Mouse (Mus musculus) Patski (cell line): ENCODE data around the gene Prrt1. TPM values are rescaled to one million over a fixed set of nuclear protein-coding genes. Genes with fewer than 3 reads are reported as not detected.

Source experiments
- ATAC-seq: fragments of 100-300 bp; one replicate; pipeline ENCODE4 v1.8.0; 2021
- CTCF ChIA-PET: fragments of 350-600 bp; sonication (Branson Sonifier 250); formaldehyde crosslinking; loops from one replicate; lab custom pipeline; 2022; ENCODE audit warnings: inconsistent platforms; lab: Charles Lee
- POLR2A ChIA-PET: fragments of 350-600 bp; sonication (Branson Sonifier 250); formaldehyde crosslinking; loops from one replicate; lab custom pipeline; 2022; ENCODE audit warnings: antibody characterized with exemption, inconsistent platforms; lab: Charles Lee
- DNase-seq: peaks from one replicate; pipeline ENCODE4 v3.0.0-alpha.2; 2011; ENCODE audit warnings: low read depth, low spot score
- H3K27me3 ChIP-seq: fragments of 371-371 bp; one replicate; pipeline ENCODE4 v1.5.1; 2021
- CTCF ChIP-seq: fragments of 100-300 bp; IDR thresholded peaks from one replicate; pipeline ENCODE4 v1.5.1; 2021
- in situ Hi-C: fragments of 300-500 bp; cut with MboI; formaldehyde crosslinking; loops from 3 replicates; pipeline ENCODE4 v1.11.1; 2018; ENCODE audit warnings: low pct_unique_long_range_greater_than_20kb, mixed read lengths
- polyA plus RNA-seq: library from polyadenylated mRNA; unstranded; gene quantifications from one replicate; pipeline ENCODE4 v1.2.3, GENCODE M21; 2021

Prrt1 gene
- polyA plus RNA-seq, 1 experiment from 2014 or later: 6.7 TPM

GRCm38 (mm10) chr17:34611050-34611449 is 18.3 kb upstream of the Prrt1 start:
- POLR2A ChIA-PET: no interaction called here
- no peaks in the 10 kb centered on the region for H3K27me3 ChIP-seq
- TF ChIP-seq CTCF: no peak
- CTCF ChIA-PET: no interaction called here
- ATAC-seq: no peak
- in situ Hi-C loops: no loop called here
- no peak for DNase-seq

GRCm38 (mm10) chr17:34613054-34613645 is 16.2 kb upstream of the Prrt1 start:
- ChIA-PET POLR2A (interaction anchor here (0.7 kb wide), 1 partner anchor 220 kb away, joined by 3 read pairs; no protein-coding TSS in a partner anchor), CTCF (no interaction called here)
- ATAC-seq (no peak), DNase-seq (no peak)
- H3K27me3 ChIP-seq: no peaks in the 10 kb centered on the region
- no peak for TF ChIP-seq CTCF
- in situ Hi-C loops: no loop called here

GRCm38 (mm10) chr17:34613830-34614229 is 15.5 kb upstream of the Prrt1 start:
- DNase-seq: no peak
- no peak for TF ChIP-seq CTCF
- ATAC-seq: no peak
- POLR2A ChIA-PET: no interaction called here
- CTCF ChIA-PET: interaction anchor here (1.1 kb wide), 1 partner anchor 11 kb away, joined by 3 read pairs; the partner anchor contains the start of gene Rnf5
- H3K27me3 ChIP-seq: no peaks in the 10 kb centered on the region
- in situ Hi-C loops: no loop called here

GRCm38 (mm10) chr17:34615871-34616270 is 13.5 kb upstream of the Prrt1 start, which contains the start of gene Egfl8:
TSS of gene Egfl8 (minus strand) at chr17:34615971.
- DNase-seq: no peak
- in situ Hi-C loops: no loop called here
- ChIA-PET CTCF (no interaction called here), POLR2A (no interaction called here)
- no peaks in the 10 kb centered on the region for H3K27me3 ChIP-seq
- ATAC-seq: no peak
- TF ChIP-seq CTCF: no peak

- in situ Hi-C loops: no loop called here
- no peaks in the 10 kb centered on the region for H3K27me3 ChIP-seq
- POLR2A ChIA-PET: interaction anchor here (1.3 to 2.1 kb wide), 2 partner anchors 14 to 22 kb away, joined by 5 to 7 read pairs; partner anchors contain the start of gene Agpat1
- CTCF ChIA-PET: interaction anchor here (0.6 to 2.2 kb wide), 6 partner anchors 9 to 33 kb away, joined by 3 to 13 read pairs (median 4); partner anchors contain the start of genes Agpat1, Atf6b and Ppt2
- DNase-seq: no peak
- TF ChIP-seq CTCF: no peak
- ATAC-seq: peak; percentile 23
Measured at GRCm38 (mm10) chr17:34618999-34619398, 10.3 kb upstream of the Prrt1 start.

- ATAC-seq (no peak), DNase-seq (no peak)
- no peaks in the 10 kb centered on the region for H3K27me3 ChIP-seq
- no peak for TF ChIP-seq CTCF
- ChIA-PET CTCF (no interaction called here), POLR2A (interaction anchor here (2.1 kb wide), 1 partner anchor 20 kb away, joined by 7 read pairs; no protein-coding TSS in a partner anchor)
- in situ Hi-C loops: no loop called here
Measured at GRCm38 (mm10) chr17:34621006-34621405, 8.3 kb upstream of the Prrt1 start.

DNA sequence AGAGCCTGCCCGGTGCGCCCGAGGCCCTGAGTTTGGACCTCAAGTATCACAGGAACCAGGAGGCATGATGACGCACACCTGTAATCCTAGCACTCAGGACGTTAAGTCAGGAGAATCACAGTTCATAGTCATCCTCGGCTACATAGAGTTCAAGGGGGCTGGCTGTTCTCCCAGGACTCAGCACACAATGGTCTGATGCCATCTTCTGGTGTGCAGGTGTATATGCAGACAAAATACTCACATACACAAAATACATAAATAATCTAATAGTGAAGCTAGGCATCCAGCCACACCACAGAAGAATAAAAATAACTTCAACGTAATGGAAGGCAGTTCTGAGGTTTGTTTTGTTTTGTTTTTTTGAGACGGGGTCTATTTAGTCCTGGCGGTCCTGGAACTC is 6.2 kb upstream of the Prrt1 start:
- CTCF ChIA-PET: no interaction called here
- in situ Hi-C loops: no loop called here

DNA sequence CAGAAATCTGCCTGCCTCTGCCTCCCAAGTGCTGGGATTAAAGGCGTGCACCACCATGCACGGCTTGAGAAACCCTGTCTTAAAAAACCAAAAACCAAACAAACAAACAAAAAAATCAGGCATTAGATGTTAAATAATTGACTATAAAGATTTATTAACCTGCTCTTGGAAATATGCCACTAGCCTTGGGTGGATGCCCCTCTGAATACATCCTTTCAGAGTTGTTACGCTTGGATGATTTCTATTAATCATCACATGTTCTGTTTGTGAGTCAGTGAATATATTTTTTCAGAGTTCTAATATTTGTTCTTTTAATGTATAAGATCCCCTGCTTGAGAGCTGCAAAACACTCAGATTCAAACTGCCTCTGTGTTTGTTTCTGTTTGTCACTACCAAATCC is 4.4 kb upstream of the Prrt1 start:
- no peak for DNase-seq
- in situ Hi-C loops: loop anchor here (25.0 kb wide), 1 partner anchor 512 kb away; the partner anchor contains the start of genes Apom, Bag6 and D17H6S53E
- ChIA-PET POLR2A (no interaction called here), CTCF (no interaction called here)
- no peak for ATAC-seq
- no peaks in the 10 kb centered on the region for H3K27me3 ChIP-seq
- no peak for TF ChIP-seq CTCF

More for the DNA sequence above, 6.2 kb upstream of the Prrt1 start:
- DNase-seq: no peak
- no peak for ATAC-seq
- H3K27me3 ChIP-seq: no peaks in the 10 kb centered on the region
- no peak for TF ChIP-seq CTCF
- POLR2A ChIA-PET: no interaction called here

- CTCF ChIA-PET: interaction anchor here (1.1 to 1.8 kb wide), 3 partner anchors 15 to 27 kb away, joined by 4 to 6 read pairs (median 5); partner anchors contain the start of gene Fkbpl
- no peaks in the 10 kb centered on the region for H3K27me3 ChIP-seq
- DNase-seq (no peak), ATAC-seq (no peak)
- in situ Hi-C loops: loop anchor here (25.0 kb wide), 1 partner anchor 511 kb away; the partner anchor contains the start of genes Apom, Bag6 and D17H6S53E
- POLR2A ChIA-PET: interaction anchor here (1.1 to 1.4 kb wide), 2 partner anchors 21 to 25 kb away, joined by 3 to 7 read pairs; no protein-coding TSS in a partner anchor
- TF ChIP-seq CTCF: no peak
Measured at GRCm38 (mm10) chr17:34626062-34626772, 3.1 kb upstream of the Prrt1 start.

DNA sequence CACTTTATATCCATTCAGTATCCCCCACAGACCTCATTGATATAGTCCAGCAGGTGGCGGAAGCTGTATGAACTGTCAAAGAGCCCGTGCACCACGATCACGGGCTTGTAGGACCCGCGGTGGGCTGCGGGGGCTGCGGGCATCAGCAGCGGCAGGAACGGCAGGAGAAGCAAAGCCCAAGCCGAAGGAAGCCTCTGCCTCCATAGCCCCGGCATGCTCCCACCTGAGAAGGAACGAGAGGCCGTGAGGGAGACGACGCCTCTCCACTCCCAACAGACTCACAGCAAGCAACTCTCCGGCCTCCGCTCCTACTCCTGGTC is 2.6 kb upstream of the Prrt1 start:
- CTCF ChIA-PET: interaction anchor here (1.1 to 1.8 kb wide), 3 partner anchors 14 to 26 kb away, joined by 4 to 6 read pairs (median 5); partner anchors contain the start of gene Fkbpl
- in situ Hi-C loops: loop anchor here (25.0 kb wide), 1 partner anchor 511 kb away; the partner anchor contains the start of genes Apom, Bag6 and D17H6S53E
- no peaks in the 10 kb centered on the region for H3K27me3 ChIP-seq
- peak; percentile 36 for ATAC-seq
- POLR2A ChIA-PET: interaction anchor here (1.1 to 2.0 kb wide), 3 partner anchors 13 to 25 kb away, joined by 3 to 7 read pairs (median 5); no protein-coding TSS in a partner anchor
- TF ChIP-seq CTCF: no peak
- DNase-seq: no peak
